7 mouse cellular contexts compared by ENCODE assay signal in the genomic region with DNA sequence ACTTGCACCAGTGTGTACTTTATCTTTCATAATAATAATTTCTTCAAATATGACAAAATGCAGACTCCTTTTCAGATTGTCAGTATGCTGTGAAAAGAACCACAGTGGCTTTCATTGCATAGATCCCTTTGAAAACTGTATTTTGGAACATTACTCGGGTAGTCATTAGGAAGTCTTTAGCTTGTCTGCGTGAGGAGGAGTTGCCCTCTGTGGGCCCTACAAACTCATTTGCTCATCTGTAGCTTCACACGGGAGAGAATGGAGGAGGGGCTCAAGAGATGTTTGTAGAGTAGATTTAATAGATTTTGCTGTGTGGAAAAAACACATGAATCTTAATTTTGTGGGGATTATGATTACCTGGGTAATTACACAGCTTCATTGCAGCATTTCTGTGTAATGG. TPM values are rescaled to one million over a fixed set of nuclear protein-coding genes. Genes with fewer than 3 reads are reported as not detected.
DNase-seq lines count a peak whose midpoint lies in the region; ATAC-seq and TF ChIP-seq lines count a peak whose summit lies in the region.

No protein-coding gene starts in this region.

- TF ChIP-seq CTCF in lung, embryonic 14.5 days (IDR thresholded peaks at IDR 0.05; ENCODE audit: low read depth): no peak

- 2% methylated on average over 3 of the region's 3 CpGs for WGBS in lung, embryonic 14.5 days
- under 1% methylated on average over 3 of the region's 3 CpGs for WGBS in embryonic facial prominence, embryonic 11.5 days
- WGBS in intestine, embryonic 16.5 days: 15% methylated on average over 3 of the region's 3 CpGs

- peak overlapping the region; percentile 95 for H3K9ac ChIP-seq in lung, embryonic 14.5 days
- H3K9ac ChIP-seq in embryonic facial prominence, embryonic 11.5 days (replicated peaks; ENCODE audit: low read length): peak overlapping the region; percentile 41; the same call in 1 of the 2 replicates
- H3K9ac ChIP-seq in intestine, embryonic 16.5 days (ENCODE audit: low read depth, low read length): peak overlapping the region; percentile 17; the same call in 1 of the 2 replicates

- peak overlapping the region; percentile 81 for H3K4me2 ChIP-seq in lung, embryonic 14.5 days
- peak overlapping the region; percentile 58 for H3K4me2 ChIP-seq in embryonic facial prominence, embryonic 11.5 days (ENCODE audit: low read depth, low read length)
- H3K4me2 ChIP-seq in intestine, embryonic 16.5 days (ENCODE audit: low read depth, low read length): peak overlapping the region; percentile 58

- H3K36me3 ChIP-seq in lung, embryonic 14.5 days (ENCODE audit: insufficient read depth): no peaks in the 10 kb centered on the region
- H3K36me3 ChIP-seq in embryonic facial prominence, embryonic 11.5 days (replicated peaks; ENCODE audit: control insufficient read depth, insufficient read depth, low read depth, low read length): no peaks in the 10 kb centered on the region
- H3K36me3 ChIP-seq in intestine, embryonic 16.5 days (ENCODE audit: control insufficient read depth, insufficient read depth, low read length): no peaks in the 10 kb centered on the region

- ATAC-seq in lung, embryonic 14.5 days (ENCODE audit: insufficient read depth): no peak
- ATAC-seq in embryonic facial prominence, embryonic 11.5 days (replicated peaks; ENCODE audit: insufficient number of reproducible peaks, low FRiP score, low TSS enrichment, low read depth): no peak
- ATAC-seq in intestine, embryonic 16.5 days: no peak

- peaks cover 11% of the 10 kb centered on the region for H3K4me1 ChIP-seq in lung, embryonic 14.5 days (ENCODE audit: insufficient read depth)
- no peaks in the 10 kb centered on the region; the same call in 1 of the 2 replicates for H3K4me1 ChIP-seq in embryonic facial prominence, embryonic 11.5 days (ENCODE audit: control insufficient read depth, insufficient read depth, low read length)
- H3K4me1 ChIP-seq in intestine, embryonic 16.5 days (ENCODE audit: control insufficient read depth, insufficient read depth, low read length): peaks cover 9% of the 10 kb centered on the region

- peak overlapping the region; percentile 96 for H3K4me3 ChIP-seq in lung, embryonic 14.5 days (ENCODE audit: low read depth, low read length)
- peak overlapping the region; percentile 96 for H3K4me3 ChIP-seq in embryonic facial prominence, embryonic 11.5 days (ENCODE audit: low read depth, low read length)
- peak overlapping the region; percentile 80 for H3K4me3 ChIP-seq in intestine, embryonic 16.5 days (ENCODE audit: low read length)

- H3K27me3 ChIP-seq in lung, embryonic 14.5 days (ENCODE audit: insufficient read depth, low read length): no peaks in the 10 kb centered on the region
- no peaks in the 10 kb centered on the region for H3K27me3 ChIP-seq in embryonic facial prominence, embryonic 11.5 days (ENCODE audit: control insufficient read depth, insufficient read depth, low read length)
- H3K27me3 ChIP-seq in intestine, embryonic 16.5 days (replicated peaks; ENCODE audit: control insufficient read depth, insufficient read depth, low read length): peaks cover 5% of the 10 kb centered on the region

- H3K9me3 ChIP-seq in lung, embryonic 14.5 days (ENCODE audit: low read depth, low read length): no peaks in the 10 kb centered on the region
- H3K9me3 ChIP-seq in embryonic facial prominence, embryonic 11.5 days (replicated peaks; ENCODE audit: control insufficient read depth, low read length): no peaks in the 10 kb centered on the region
- H3K9me3 ChIP-seq in intestine, embryonic 16.5 days (ENCODE audit: control insufficient read depth, low read length): no peaks in the 10 kb centered on the region

- H3K27ac ChIP-seq in lung, embryonic 14.5 days (ENCODE audit: low read depth): no peak overlapping the region
- no peak overlapping the region for H3K27ac ChIP-seq in embryonic facial prominence, embryonic 11.5 days (replicated peaks; ENCODE audit: low read depth, low read length)
- no peak overlapping the region for H3K27ac ChIP-seq in intestine, embryonic 16.5 days (ENCODE audit: low read length)

- DNase-seq in lung, embryonic 14.5 days: peak; percentile 19
- no peak for DNase-seq in lung, postnatal 10 days
- DNase-seq in embryonic facial prominence, embryonic 11.5 days (ENCODE audit: low spot score): no peak
- DNase-seq in retina, embryonic 14.5 days (ENCODE audit: low spot score): peak; percentile 30
- no peak for DNase-seq in gastrocnemius, postnatal 36 days
- no peak for DNase-seq in spleen, adult 12 weeks (ENCODE audit: low spot score)

- intact Hi-C loops in gastrocnemius, postnatal 36 days (cut with DNase I): loop anchor here (5.0 kb wide), 4 partner anchors 48 to 118 kb away; partner anchors contain the start of gene Zc3h12c

RNA-seq across cellular contexts. Expression of gene Rdx, which starts 2.6 kb away (rescaled TPM):
- polyA plus RNA-seq in lung, embryonic 14.5 days (2014; fragmentation: Nextera tagmentation; extraction: Ambion mirVana): 168 and 174 TPM in 2 replicates
- polyA plus RNA-seq in embryonic facial prominence, embryonic 11.5 days (2014; fragmentation: Nextera tagmentation; extraction: Ambion mirVana): 202 and 232 TPM in 2 replicates
- polyA plus RNA-seq in intestine, embryonic 16.5 days (2015; fragmentation: Nextera tagmentation; extraction: Ambion mirVana): 43.4 and 52.8 TPM in 2 replicates
- total RNA-seq in gastrocnemius, postnatal 36 days (2021): 100 to 1,000 TPM; 102 to 114 TPM

Comparison
In these comparisons a context has a peak if more than half of its experiments do, and no peak if none do; other contexts are left out.
1. DNase-seq: peak in lung, embryonic 14.5 days (single experiment) and retina, embryonic 14.5 days (single experiment); none in lung, postnatal 10 days (single experiment), embryonic facial prominence, embryonic 11.5 days (single experiment), gastrocnemius, postnatal 36 days (0 of 2) and spleen, adult 12 weeks (single experiment).
2. H3K9ac ChIP-seq: peak in every context shown above with its lines; median percentile 95 in lung, embryonic 14.5 days; 41 in embryonic facial prominence, embryonic 11.5 days; 17 in intestine, embryonic 16.5 days.
3. Peak in every context shown above with its lines, with median percentiles within 50 percentile points of each other: H3K4me2 ChIP-seq and H3K4me3 ChIP-seq.